Mouse (Mus musculus): Measurements from ENCODE around the gene Hydin.

- TF ChIP-seq POLR2A (IDR thresholded peaks at IDR 0.05; ENCODE audit: borderline replicate concordance, extremely low read depth, low read depth, low read length) = no peak
- no peak for TF ChIP-seq CTCF (IDR thresholded peaks at IDR 0.05; ENCODE audit: insufficient read depth, low read length)
Measured at GRCm38 (mm10) chr8:110592641-110593040, 325.9 kb downstream of the Hydin start.
